Mouse (Mus musculus) liver, embryonic 14.5 days (tissue): Measurements from ENCODE around the gene Rpl9-ps6. TPM values are rescaled to one million over a fixed set of nuclear protein-coding genes. Genes with fewer than 3 reads are reported as not detected.

Experiments used
- ATAC-seq: fragments of 200-750 bp; cut with Nextera tagmentation; 2 replicates; pipeline ENCODE4 v1.8.0; 2017; ENCODE audit warnings: moderate number of reproducible peaks, mild to moderate bottlenecking, moderate library complexity; ENCODE audit not compliant: insufficient read depth
- DNase-seq, 3 experiments: peaks; one replicate each; pipeline ENCODE4 v3.0.0-alpha.2; 2012 to 2013; ENCODE audit warnings: low read depth in 3 of 3, low spot score in 3 of 3
- H3K27ac ChIP-seq: fragments of 300-500 bp; sonication (generic); 2 replicates; pipeline ENCODE4 v1.5.1; 2014; ENCODE audit warnings: moderate library complexity, mild to moderate bottlenecking, control low read depth, inconsistent platforms
- H3K27me3 ChIP-seq: fragments of 300-500 bp; sonication (generic); 2 replicates; pipeline ENCODE4 v1.6.1; 2014; ENCODE audit warnings: mild to moderate bottlenecking, low read length, moderate library complexity; ENCODE audit not compliant: control insufficient read depth, insufficient read depth
- H3K36me3 ChIP-seq: fragments of 300-500 bp; sonication (generic); replicated peaks from 2 replicates; pipeline ENCODE4 v1.6.1; 2014; ENCODE audit warnings: low read depth; ENCODE audit not compliant: control insufficient read depth, insufficient read depth
- H3K4me1 ChIP-seq, 2 experiments: fragments of 200-500 bp in 1 of 2; fragments of 300-500 bp in 1 of 2; sonication (generic) in 1 of 2; replicated peaks; 2 replicates each; pipeline ENCODE4 v1.6.1; 2012 to 2014; ENCODE audit warnings: antibody characterized with exemption in 1 of 2, inconsistent platforms in 1 of 2, low read length in 1 of 2; ENCODE audit not compliant: control insufficient read depth in 2 of 2, insufficient read depth in 2 of 2
- H3K4me2 ChIP-seq: fragments of 300-500 bp; sonication (generic); 2 replicates; pipeline ENCODE4 v1.6.1; 2014; ENCODE audit warnings: low read depth, mild to moderate bottlenecking, control low read depth, moderate library complexity
- H3K4me3 ChIP-seq, 2 experiments: fragments of 200-500 bp in 1 of 2; fragments of 300-500 bp in 1 of 2; sonication (generic) in 1 of 2; 2 replicates each; pipeline ENCODE4 v1.5.1; 2012 to 2014; ENCODE audit warnings: low read depth in 2 of 2, low read length in 2 of 2, mild to moderate bottlenecking in 2 of 2, control low read depth in 1 of 2, inconsistent platforms in 1 of 2, moderate library complexity in 1 of 2; ENCODE audit not compliant: insufficient read depth in 1 of 2
- H3K9ac ChIP-seq: fragments of 300-500 bp; sonication (generic); replicated peaks from 2 replicates; pipeline ENCODE4 v1.6.1; 2014; ENCODE audit warnings: mild to moderate bottlenecking, control low read depth, moderate library complexity
- H3K9me3 ChIP-seq: fragments of 300-500 bp; sonication (generic); 2 replicates; pipeline ENCODE4 v1.6.1; 2016; ENCODE audit warnings: low read length, mixed read lengths; ENCODE audit not compliant: control insufficient read depth
- CTCF ChIP-seq: IDR thresholded peaks from 2 replicates; pipeline ENCODE4 v1.5.1; 2016; ENCODE audit warnings: antibody characterized with exemption, low read depth, control low read depth
- EP300 ChIP-seq: IDR thresholded peaks from 2 replicates; pipeline ENCODE4 v1.6.1; 2016; ENCODE audit warnings: antibody characterized with exemption, low read depth
- WGBS: fragments of 180-500 bp; shearing (Covaris S2); extraction: QIAGEN DNeasy Blood & Tissue Kit; methylation state at CpG from one replicate; pipeline ENCODE4 v1.1.7; 2014; ENCODE audit not compliant: insufficient replicate concordance; 5-methylcytosine and 5-hydroxymethylcytosine counted together
- polyA plus RNA-seq, 2 experiments: library from polyadenylated mRNA; depleted of rRNA in 1 of 2; stranded (reverse) in 1 of 2; unstranded in 1 of 2; fragments of >200 nt; fragmentation: Nextera tagmentation in 1 of 2; extraction: Ambion mirVana in 1 of 2; gene quantifications; 2 replicates each; pipeline versions ENCODE4 v1.2.1 to v1.2.3; 2012 to 2014

Gene Rpl9-ps6
- 18.6 and 30.9 TPM in 2 replicates for polyA plus RNA-seq (2012; rRNA removed)
- 89.1 and 90.4 TPM in 2 replicates for polyA plus RNA-seq (2014; fragmentation: Nextera tagmentation; extraction: Ambion mirVana)

DNA sequence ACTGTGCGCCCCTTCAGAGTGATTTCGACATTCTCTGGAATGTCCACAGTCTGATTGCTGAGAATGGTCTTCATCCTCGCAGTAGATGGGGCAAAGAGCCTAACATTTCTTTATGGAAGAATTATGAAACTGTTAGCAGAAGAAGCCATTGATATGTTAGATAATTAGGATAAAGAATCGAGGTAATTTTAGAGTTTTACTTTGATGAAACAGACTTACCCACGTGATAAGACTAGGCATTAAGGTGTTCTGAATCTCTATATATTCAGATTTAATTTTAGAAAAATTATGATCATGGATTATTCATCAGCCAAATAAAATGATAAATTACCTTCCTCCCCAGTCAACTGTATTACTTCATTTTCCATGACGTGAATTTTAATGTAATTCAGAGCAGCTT is at the start of gene Rpl9-ps6:
Rpl9-ps6 (minus strand) TSS at position 101 of the 400 bp plus-strand sequence.
- TF ChIP-seq EP300 = no peak
- TF ChIP-seq CTCF = no peak
- Histone ChIP-seq H3K36me3 (no peaks in the 10 kb centered on the region), H3K27me3 (no peaks in the 10 kb centered on the region), H3K27ac (no peak within 1 kb of the TSS), H3K9ac (no peak within 1 kb of the TSS), H3K4me3 (no peak within 1 kb of the TSS), H3K9me3 (no peaks in the 10 kb centered on the region), H3K4me2 (no peak within 1 kb of the TSS), H3K4me1 (peaks cover 0 to 5% of the 10 kb centered on the region in 2 experiments; a peak in 1 of 4 replicates)
- no peak for ATAC-seq
- 59% methylated on average over 5 of the region's 6 CpGs for WGBS
- no peak for DNase-seq

- Histone ChIP-seq H3K27me3 (no peaks in the 10 kb centered on the region), H3K9me3 (0 out of 2 replicates have a peak, but pooled peaks cover 2% of the 10 kb centered on the region), H3K9ac (no peak overlapping the region), H3K4me2 (no peak overlapping the region), H3K27ac (no peak overlapping the region), H3K36me3 (peaks cover 57% of the 10 kb centered on the region), H3K4me3 (no peak overlapping the region), H3K4me1 (peaks cover 27 to 28% of the 10 kb centered on the region in 2 experiments)
- peak; percentile 70 for TF ChIP-seq CTCF
- no peak for TF ChIP-seq EP300
- no peak for DNase-seq
- no peak for ATAC-seq
- WGBS = 35% methylated on average over 1 of the region's 1 CpGs
These were observed 46.1 kb upstream of the Rpl9-ps6 start for GRCm38 (mm10) chr19:32512518-32512917.

GRCm38 (mm10) chr19:32510962-32511361 is 44.6 kb upstream of the Rpl9-ps6 start:
- DNase-seq (peak; percentile 70 to 80 (median 74)), ATAC-seq (peak; percentile 96)
- 16% methylated on average over 6 of the region's 6 CpGs for WGBS
- Histone ChIP-seq H3K36me3 (peaks cover 51% of the 10 kb centered on the region), H3K27me3 (no peaks in the 10 kb centered on the region), H3K4me1 (peaks cover 27 to 32% of the 10 kb centered on the region in 2 experiments), H3K9ac (peak overlapping the region; percentile 36; the same call in 1 of the 2 replicates), H3K27ac (peak overlapping the region; percentile 80), H3K4me2 (peak overlapping the region; percentile 60), H3K9me3 (0 out of 2 replicates have a peak, but pooled peaks cover 2% of the 10 kb centered on the region), H3K4me3 (no peak overlapping the region)
- peak; percentile 89 for TF ChIP-seq EP300
- no peak for TF ChIP-seq CTCF

GRCm38 (mm10) chr19:32510267-32510666 is 43.9 kb upstream of the Rpl9-ps6 start:
- 0 out of 2 replicates have a peak, but pooled peaks cover 2% of the 10 kb centered on the region for H3K9me3 ChIP-seq
- H3K4me3 ChIP-seq = 0 out of 4 replicates have a peak overlapping the region, but pooled peaks of 1 of the 2 experiments have one; percentile 1
- no peak for TF ChIP-seq EP300
- no peak for TF ChIP-seq CTCF
- H3K4me1 ChIP-seq = peaks cover 27 to 36% of the 10 kb centered on the region in 2 experiments
- ATAC-seq (peak; percentile 80), DNase-seq (peak in 1 of 3 experiments; percentile 46)
- 28% methylated on average over 3 of the region's 3 CpGs for WGBS
- H3K4me2 ChIP-seq = peak overlapping the region; percentile 60
- peaks cover 49% of the 10 kb centered on the region for H3K36me3 ChIP-seq
- no peaks in the 10 kb centered on the region for H3K27me3 ChIP-seq
- H3K27ac ChIP-seq = peak overlapping the region; percentile 80
- H3K9ac ChIP-seq = peak overlapping the region; percentile 36

GRCm38 (mm10) chr19:32507526-32507925 is 41.1 kb upstream of the Rpl9-ps6 start:
- 88% methylated on average over 9 of the region's 9 CpGs for whole genome bisulfite sequencing
- H3K9ac ChIP-seq = no peak overlapping the region
- ATAC-seq (no peak), DNase-seq (no peak)
- TF ChIP-seq EP300 (no peak), CTCF (no peak)
- H3K4me2 ChIP-seq = no peak overlapping the region
- H3K27ac ChIP-seq = no peak overlapping the region
- 0 out of 2 replicates have a peak, but pooled peaks cover 2% of the 10 kb centered on the region for H3K9me3 ChIP-seq
- peaks cover 39% of the 10 kb centered on the region for H3K36me3 ChIP-seq
- H3K4me3 ChIP-seq = no peak overlapping the region
- peaks cover 27 to 36% of the 10 kb centered on the region in 2 experiments for H3K4me1 ChIP-seq
- no peaks in the 10 kb centered on the region for H3K27me3 ChIP-seq
